Mouse (Mus musculus): ENCODE measurements around the gene Actn2. TPM values are rescaled to one million over a fixed set of nuclear protein-coding genes. Genes with fewer than 3 reads are reported as not detected.

Actn2 gene
- polyA plus RNA-seq, 1 experiment from 2014 or later = 1.2 TPM

DNA sequence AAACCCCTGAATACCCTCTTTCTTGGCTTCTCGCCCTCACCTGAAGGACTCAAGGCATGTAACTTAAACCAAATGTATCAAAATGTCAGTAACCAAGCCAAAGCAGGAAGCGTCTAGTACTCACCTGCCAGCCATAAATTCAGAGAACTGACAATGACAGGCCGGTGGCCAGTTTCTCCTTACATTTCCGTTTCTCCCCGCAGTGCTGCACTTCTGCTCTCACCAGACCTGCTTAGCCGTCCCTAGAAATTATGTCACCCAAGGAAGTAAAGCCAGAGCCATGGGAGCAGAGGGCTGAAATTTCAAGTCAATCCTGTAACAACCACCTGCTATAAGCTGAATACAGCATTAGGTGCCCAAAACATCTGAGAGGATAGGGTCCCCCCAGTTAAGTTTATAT lies 887 bp upstream of the Actn2 start:
- WGBS = 67% methylated on average over 6 of the region's 6 CpGs
- H3K27ac ChIP-seq (replicated peaks) = no peak overlapping the region
- 0 out of 2 replicates have a peak, but pooled peaks cover 4% of the 10 kb centered on the region for H3K4me1 ChIP-seq
- H3K9ac ChIP-seq (replicated peaks) = no peak overlapping the region
- no peaks in the 10 kb centered on the region for H3K9me3 ChIP-seq
- no peak overlapping the region for H3K4me2 ChIP-seq (replicated peaks)
- no peaks in the 10 kb centered on the region; the same call in 1 of the 2 replicates for H3K27me3 ChIP-seq
- H3K4me3 ChIP-seq = no peak overlapping the region
- no peak for ATAC-seq (ENCODE audit: low FRiP score, low read depth)
- no peaks in the 10 kb centered on the region for H3K36me3 ChIP-seq

DNA sequence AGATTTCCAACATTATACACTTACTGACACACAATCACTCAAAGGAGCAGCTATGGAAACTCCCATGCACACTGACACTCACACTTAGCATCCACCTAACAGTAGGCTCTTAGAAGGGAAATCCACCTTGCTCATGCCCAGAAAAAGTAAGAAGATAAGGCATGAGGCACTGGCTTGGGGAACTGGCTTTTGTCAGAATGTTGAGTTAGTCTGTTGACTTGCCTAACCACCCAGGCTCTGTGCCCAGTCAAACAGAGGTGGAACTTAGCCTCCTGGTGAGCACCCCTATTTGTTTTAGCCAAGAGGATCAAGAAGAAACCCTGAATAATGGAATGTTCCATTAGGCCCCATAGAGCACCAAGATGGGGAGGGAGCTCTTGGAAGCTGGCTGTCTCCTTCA lies 1.1 kb downstream of the Actn2 start:
- H3K9ac ChIP-seq (replicated peaks) = no peak overlapping the region
- H3K36me3 ChIP-seq = no peaks in the 10 kb centered on the region
- no peak overlapping the region for H3K4me3 ChIP-seq
- ATAC-seq (ENCODE audit: low FRiP score, low read depth) = no peak
- H3K4me2 ChIP-seq (replicated peaks) = no peak overlapping the region
- no peak overlapping the region for H3K27ac ChIP-seq (replicated peaks)
- H3K27me3 ChIP-seq = no peaks in the 10 kb centered on the region; the same call in 1 of the 2 replicates
- H3K9me3 ChIP-seq = no peaks in the 10 kb centered on the region
- 0 out of 2 replicates have a peak, but pooled peaks cover 4% of the 10 kb centered on the region for H3K4me1 ChIP-seq

DNA sequence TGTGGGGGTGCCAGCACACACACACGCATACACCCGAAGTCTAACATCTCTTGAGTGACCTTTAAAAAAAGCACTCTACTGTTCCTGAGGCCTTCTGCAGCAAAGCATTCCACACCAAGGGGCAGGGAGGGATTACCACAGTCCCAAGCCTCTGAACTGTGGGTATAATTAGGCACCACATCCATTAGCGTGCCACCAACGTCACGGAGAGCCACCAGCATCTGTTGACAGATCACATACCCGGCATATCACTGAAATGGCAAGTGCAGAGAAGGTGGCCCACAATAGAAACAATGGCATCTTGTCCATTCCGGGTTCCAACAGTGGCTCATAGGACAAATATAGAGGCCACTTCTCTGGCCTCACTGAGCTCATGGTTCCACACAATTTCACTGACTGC lies 2.8 kb downstream of the Actn2 start:
- H3K36me3 ChIP-seq = no peaks in the 10 kb centered on the region
- no peaks in the 10 kb centered on the region for H3K9me3 ChIP-seq
- 88% methylated on average over 7 of the region's 7 CpGs for WGBS
- H3K4me1 ChIP-seq = 0 out of 2 replicates have a peak, but pooled peaks cover 4% of the 10 kb centered on the region
- no peak overlapping the region for H3K4me3 ChIP-seq
- H3K9ac ChIP-seq (replicated peaks) = no peak overlapping the region
- H3K27ac ChIP-seq (replicated peaks) = no peak overlapping the region
- no peak for ATAC-seq (ENCODE audit: low FRiP score, low read depth)
- H3K4me2 ChIP-seq (replicated peaks) = no peak overlapping the region
- H3K27me3 ChIP-seq = no peaks in the 10 kb centered on the region; the same call in 1 of the 2 replicates

- Histone ChIP-seq H3K4me1 (no peaks in the 10 kb centered on the region), H3K9ac (replicated peaks) (no peak overlapping the region), H3K4me3 (no peak overlapping the region), H3K36me3 (no peaks in the 10 kb centered on the region), H3K27ac (replicated peaks) (no peak overlapping the region), H3K4me2 (replicated peaks) (no peak overlapping the region), H3K9me3 (no peaks in the 10 kb centered on the region), H3K27me3 (no peaks in the 10 kb centered on the region)
- ATAC-seq (ENCODE audit: low FRiP score, low read depth) = no peak
- WGBS = 74% methylated on average over 12 of the region's 12 CpGs
These were observed 6.5 kb downstream of the Actn2 start for GRCm38 (mm10) chr13:12334016-12334415.

DNA sequence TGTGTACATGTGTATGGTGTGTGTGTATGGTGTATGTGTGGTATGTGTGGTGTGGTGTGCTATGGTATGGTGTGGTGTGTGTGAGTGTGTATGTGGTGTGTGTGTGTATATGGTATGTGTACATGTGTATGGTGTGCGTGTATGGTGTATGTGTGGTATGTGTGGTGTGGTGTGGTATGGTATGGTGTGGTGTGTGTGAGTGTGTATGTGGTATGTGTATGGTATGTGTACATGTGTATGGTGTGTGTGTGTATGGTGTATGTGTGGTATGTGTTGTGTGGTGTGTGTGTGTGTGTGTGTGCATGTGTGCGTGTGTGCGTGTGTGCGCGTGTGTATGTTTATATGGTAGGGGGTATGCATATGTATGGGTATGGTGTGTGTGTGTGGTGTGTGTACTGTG lies 9.0 kb downstream of the Actn2 start:
- Histone ChIP-seq H3K27ac (replicated peaks) (no peak overlapping the region), H3K9ac (replicated peaks) (no peak overlapping the region), H3K9me3 (no peaks in the 10 kb centered on the region), H3K4me2 (replicated peaks) (no peak overlapping the region), H3K36me3 (no peaks in the 10 kb centered on the region), H3K4me1 (no peaks in the 10 kb centered on the region), H3K4me3 (no peak overlapping the region), H3K27me3 (no peaks in the 10 kb centered on the region)
- 97% methylated on average over 5 of the region's 5 CpGs for WGBS
- no peak for ATAC-seq (ENCODE audit: low FRiP score, low read depth)

- Histone ChIP-seq H3K4me1 (no peaks in the 10 kb centered on the region), H3K27me3 (no peaks in the 10 kb centered on the region), H3K4me2 (replicated peaks) (no peak overlapping the region), H3K9ac (replicated peaks) (no peak overlapping the region), H3K4me3 (no peak overlapping the region), H3K9me3 (no peaks in the 10 kb centered on the region), H3K36me3 (no peaks in the 10 kb centered on the region), H3K27ac (replicated peaks) (no peak overlapping the region)
- WGBS = 85% methylated on average over 4 of the region's 4 CpGs
- ATAC-seq (ENCODE audit: low FRiP score, low read depth) = no peak
These were observed 12.2 kb downstream of the Actn2 start for GRCm38 (mm10) chr13:12328392-12328791.

DNA sequence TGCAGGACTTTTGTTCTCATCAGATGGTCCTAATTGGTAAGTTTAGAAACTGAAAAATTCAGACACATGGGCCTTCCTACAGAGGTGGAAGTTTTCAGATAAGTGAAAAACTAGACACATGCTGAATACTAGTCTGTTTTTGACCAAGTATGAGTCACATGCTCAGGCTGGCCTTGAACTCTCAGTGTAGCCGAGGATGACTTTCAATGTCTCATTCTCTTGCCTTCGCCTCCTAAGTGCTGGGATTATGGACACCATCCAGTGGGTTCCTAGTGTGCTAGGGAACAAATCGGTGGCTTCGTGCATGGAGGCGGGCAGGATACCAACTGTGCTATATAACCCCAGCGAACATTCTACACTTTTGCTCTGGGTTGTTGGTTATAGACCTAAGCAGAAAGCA lies 13.0 kb downstream of the Actn2 start:
- Histone ChIP-seq H3K4me3 (no peak overlapping the region), H3K36me3 (no peaks in the 10 kb centered on the region), H3K9me3 (no peaks in the 10 kb centered on the region), H3K4me1 (no peaks in the 10 kb centered on the region), H3K9ac (replicated peaks) (no peak overlapping the region), H3K4me2 (replicated peaks) (no peak overlapping the region), H3K27me3 (no peaks in the 10 kb centered on the region), H3K27ac (replicated peaks) (no peak overlapping the region)
- WGBS = 91% methylated on average over 6 of the region's 6 CpGs
- no peak for ATAC-seq (ENCODE audit: low FRiP score, low read depth)

DNA sequence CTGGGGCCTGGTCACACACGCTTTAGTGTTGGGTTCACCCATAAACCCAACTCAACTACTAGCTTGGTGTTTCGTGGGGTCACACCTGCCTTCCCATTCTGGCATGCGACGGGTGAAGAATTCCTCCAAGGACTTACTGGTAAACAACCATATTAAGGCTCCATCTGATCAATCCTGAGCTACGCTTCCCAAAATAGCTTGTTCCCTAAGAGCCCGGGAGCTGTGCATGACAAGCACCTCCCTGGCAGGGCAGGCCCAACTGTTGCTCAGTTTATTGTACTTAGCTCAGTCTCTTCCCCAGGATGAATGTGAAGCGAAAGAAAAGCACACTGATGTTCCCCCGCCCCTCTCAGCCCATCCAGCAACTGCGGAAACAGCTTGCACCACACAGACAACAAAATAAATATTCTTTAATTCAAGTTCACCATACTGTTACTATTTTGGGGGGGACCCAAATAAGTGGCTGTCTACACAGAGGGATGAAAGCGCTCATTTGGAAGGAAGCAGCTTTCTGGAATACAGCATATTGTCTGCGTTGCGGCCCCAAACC lies 17.4 kb downstream of the Actn2 start:
- no peak overlapping the region for H3K4me3 ChIP-seq
- no peak for ATAC-seq (ENCODE audit: low FRiP score, low read depth)
- H3K27me3 ChIP-seq = no peaks in the 10 kb centered on the region
- H3K9me3 ChIP-seq = no peaks in the 10 kb centered on the region
- no peaks in the 10 kb centered on the region for H3K4me1 ChIP-seq
- no peak overlapping the region for H3K27ac ChIP-seq (replicated peaks)
- no peak overlapping the region for H3K9ac ChIP-seq (replicated peaks)
- H3K4me2 ChIP-seq (replicated peaks) = no peak overlapping the region
- no peaks in the 10 kb centered on the region for H3K36me3 ChIP-seq
- WGBS = 90% methylated on average over 12 of the region's 12 CpGs

DNA sequence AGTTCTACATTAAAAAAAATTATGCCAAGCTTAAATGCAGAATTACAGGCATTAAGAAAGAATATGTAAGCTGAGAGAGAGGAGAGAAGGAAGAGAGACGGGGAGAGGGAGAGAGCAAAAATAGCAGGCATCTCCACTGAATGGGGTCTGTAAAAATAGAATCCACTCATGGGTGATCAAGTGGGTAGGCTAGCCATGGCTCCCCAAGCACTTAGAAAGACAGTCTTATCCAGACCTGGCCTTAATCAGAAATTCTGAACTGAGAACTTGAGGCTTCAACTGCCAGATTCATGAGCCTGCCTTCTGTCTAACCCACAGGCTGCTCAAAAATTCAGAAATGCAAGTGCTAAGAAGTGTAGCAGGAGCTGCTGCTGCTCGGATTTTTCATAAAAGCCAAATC lies 20.4 kb downstream of the Actn2 start:
- Histone ChIP-seq H3K9ac (replicated peaks) (no peak overlapping the region), H3K27ac (replicated peaks) (no peak overlapping the region), H3K36me3 (no peaks in the 10 kb centered on the region), H3K27me3 (no peaks in the 10 kb centered on the region), H3K9me3 (no peaks in the 10 kb centered on the region), H3K4me2 (replicated peaks) (no peak overlapping the region), H3K4me3 (no peak overlapping the region), H3K4me1 (no peaks in the 10 kb centered on the region)
- no peak for ATAC-seq (ENCODE audit: low FRiP score, low read depth)
- 78% methylated on average over 2 of the region's 2 CpGs for WGBS

DNA sequence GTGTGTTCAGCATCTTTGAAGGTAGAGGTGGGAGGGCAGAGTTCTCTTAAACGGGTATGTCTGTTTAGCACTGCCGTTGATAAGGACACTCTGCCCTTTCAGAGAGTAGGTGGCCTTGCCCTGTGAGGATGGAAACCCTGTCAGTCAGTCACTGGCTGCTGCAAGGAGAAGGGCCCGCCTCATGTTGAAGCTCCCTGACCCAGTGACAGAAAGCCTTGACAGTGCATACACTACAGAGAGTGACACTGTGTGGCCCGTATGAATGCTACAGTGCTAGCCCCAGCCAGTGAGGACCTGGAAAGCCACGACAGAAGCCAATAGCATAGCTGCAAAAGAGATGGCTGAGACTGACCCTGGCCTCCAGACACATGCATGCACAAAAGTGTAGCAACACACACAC lies 22.5 kb downstream of the Actn2 start:
- Histone ChIP-seq H3K4me3 (no peak overlapping the region), H3K27ac (replicated peaks) (no peak overlapping the region), H3K9ac (replicated peaks) (no peak overlapping the region), H3K4me1 (no peaks in the 10 kb centered on the region), H3K27me3 (no peaks in the 10 kb centered on the region), H3K4me2 (replicated peaks) (no peak overlapping the region), H3K36me3 (no peaks in the 10 kb centered on the region), H3K9me3 (no peaks in the 10 kb centered on the region)
- whole genome bisulfite sequencing = 77% methylated on average over 5 of the region's 5 CpGs
- ATAC-seq (ENCODE audit: low FRiP score, low read depth) = no peak

DNA sequence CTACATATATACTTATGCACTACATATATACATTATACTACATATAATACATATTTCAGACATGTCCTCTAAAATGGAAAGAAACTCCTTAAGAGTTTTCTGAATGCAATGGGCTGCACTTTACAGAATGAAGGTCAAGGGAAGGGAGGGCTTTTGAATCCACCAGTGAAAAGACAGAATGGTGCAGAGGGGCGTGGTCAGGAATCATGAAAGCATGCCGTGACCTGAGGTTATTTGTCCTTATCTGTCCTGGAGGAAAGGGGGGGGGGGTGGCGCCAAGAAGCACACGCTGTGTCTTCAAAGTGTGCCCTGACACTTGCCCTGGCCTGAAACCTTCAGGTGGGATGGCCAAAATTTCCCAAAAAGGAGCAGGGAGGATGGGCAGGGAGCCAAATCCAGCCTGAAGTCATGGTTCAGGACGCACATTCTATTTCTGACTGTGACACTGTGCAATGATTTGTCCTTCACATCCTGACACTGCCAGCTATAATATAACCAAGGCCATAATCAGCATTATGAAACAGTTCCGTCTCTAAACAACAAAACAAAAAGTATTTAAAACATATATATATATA lies 23.3 kb downstream of the Actn2 start:
- Histone ChIP-seq H3K27ac (replicated peaks) (no peak overlapping the region), H3K4me1 (no peaks in the 10 kb centered on the region), H3K9me3 (no peaks in the 10 kb centered on the region), H3K4me2 (replicated peaks) (no peak overlapping the region), H3K4me3 (no peak overlapping the region), H3K36me3 (no peaks in the 10 kb centered on the region), H3K9ac (replicated peaks) (no peak overlapping the region), H3K27me3 (no peaks in the 10 kb centered on the region)
- no peak for ATAC-seq (ENCODE audit: low FRiP score, low read depth)
- WGBS = 84% methylated on average over 6 of the region's 6 CpGs

GRCm38 (mm10) chr13:12314173-12314572 lies 26.4 kb downstream of the Actn2 start:
- Histone ChIP-seq H3K4me3 (no peak overlapping the region), H3K27ac (replicated peaks) (no peak overlapping the region), H3K4me2 (replicated peaks) (no peak overlapping the region), H3K4me1 (no peaks in the 10 kb centered on the region), H3K9me3 (no peaks in the 10 kb centered on the region), H3K9ac (replicated peaks) (no peak overlapping the region), H3K27me3 (no peaks in the 10 kb centered on the region), H3K36me3 (no peaks in the 10 kb centered on the region)
- no peak for ATAC-seq (ENCODE audit: low FRiP score, low read depth)
- 93% methylated on average over 6 of the region's 6 CpGs for WGBS

GRCm38 (mm10) chr13:12311930-12312492 lies 28.5 kb downstream of the Actn2 start:
- 83% methylated on average over 10 of the region's 10 CpGs for WGBS
- no peaks in the 10 kb centered on the region for H3K27me3 ChIP-seq
- H3K36me3 ChIP-seq = no peaks in the 10 kb centered on the region
- no peaks in the 10 kb centered on the region for H3K9me3 ChIP-seq
- H3K4me2 ChIP-seq (replicated peaks) = no peak overlapping the region
- no peak overlapping the region for H3K9ac ChIP-seq (replicated peaks)
- no peak for ATAC-seq (ENCODE audit: low FRiP score, low read depth)
- no peak overlapping the region for H3K4me3 ChIP-seq
- H3K27ac ChIP-seq (replicated peaks) = no peak overlapping the region
- H3K4me1 ChIP-seq = no peaks in the 10 kb centered on the region
